Comparison of ENCODE assay signal across 15 mouse cellular contexts in the genomic region with DNA sequence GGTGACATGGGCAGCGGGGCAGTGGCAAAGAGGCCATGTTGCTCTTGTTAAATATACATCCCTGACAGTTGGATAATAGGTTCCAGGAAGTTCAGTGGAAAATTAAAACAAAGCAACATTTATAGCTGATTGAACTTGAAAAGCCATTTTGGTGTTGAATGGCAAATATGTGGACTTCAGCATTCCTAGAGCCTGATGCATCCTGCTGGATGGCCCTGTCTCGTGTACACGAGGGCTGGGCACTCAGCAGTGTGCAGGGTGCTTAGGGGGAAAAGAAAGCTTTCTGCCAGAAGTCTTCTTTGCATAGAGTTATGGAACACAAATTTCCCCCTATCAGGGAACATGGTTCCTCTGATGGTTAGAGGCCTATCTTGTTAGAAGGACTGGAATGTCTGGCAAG.
DNase-seq lines count a peak whose midpoint lies in the region; ATAC-seq lines count a peak whose summit lies in the region.
"Had no signal": no experiment of that assay in that cellular context is flagged by ENCODE, and none has a peak within 500 bp of the region (broad histone marks: within the 10 kb centered on the region; RNA-seq: fewer than 3 reads in every experiment).

No protein-coding gene starts in this region.

- no peaks in the 10 kb centered on the region for H3K36me3 ChIP-seq in kidney, embryonic 15.5 days
- no peaks in the 10 kb centered on the region for H3K36me3 ChIP-seq in embryonic facial prominence, embryonic 13.5 days
- H3K36me3 ChIP-seq in forebrain, embryonic 16.5 days (ENCODE audit: control insufficient read depth, insufficient read depth), result no peaks in the 10 kb centered on the region
- H3K36me3 ChIP-seq: forebrain, embryonic 12.5 days; neural tube, embryonic 15.5 days had no signal

- no peak overlapping the region for H3K9ac ChIP-seq in kidney, embryonic 15.5 days
- H3K9ac ChIP-seq in embryonic facial prominence, embryonic 13.5 days, result no peak overlapping the region
- no peak overlapping the region for H3K9ac ChIP-seq in forebrain, embryonic 16.5 days (replicated peaks; ENCODE audit: low read depth, low read length)
- H3K9ac ChIP-seq: forebrain, embryonic 12.5 days; neural tube, embryonic 15.5 days had no signal

- no peaks in the 10 kb centered on the region for H3K9me3 ChIP-seq in kidney, embryonic 15.5 days (replicated peaks)
- no peaks in the 10 kb centered on the region for H3K9me3 ChIP-seq in embryonic facial prominence, embryonic 13.5 days
- no peaks in the 10 kb centered on the region for H3K9me3 ChIP-seq in forebrain, embryonic 16.5 days (ENCODE audit: control insufficient read depth, low read length)
- H3K9me3 ChIP-seq: forebrain, embryonic 12.5 days; neural tube, embryonic 15.5 days had no signal

- no peak for DNase-seq in kidney, adult 18-20 months
- peak; percentile 94 for DNase-seq in Muller cell, postnatal 12 days (ENCODE audit: inconsistent ontology term)
- peak; percentile 16 for DNase-seq in heart, postnatal 4 days
- DNase-seq in layer of hippocampus, adult 18-20 months (ENCODE audit: low spot score in 2 of 2), result no peak
- DNase-seq in urinary bladder, adult 18-20 months (ENCODE audit: low spot score in 2 of 2), result no peak
- DNase-seq: adrenal gland, postnatal 25 days; cerebellum, adult 11-12 months; gastrocnemius, postnatal 10 days; right cerebral cortex, postnatal 4 days had no signal

- peaks cover 9% of the 10 kb centered on the region for H3K4me1 ChIP-seq in kidney, embryonic 15.5 days
- H3K4me1 ChIP-seq in embryonic facial prominence, embryonic 13.5 days, result peaks cover 19% of the 10 kb centered on the region
- H3K4me1 ChIP-seq in forebrain, embryonic 16.5 days (replicated peaks; ENCODE audit: control insufficient read depth, insufficient read depth, low read length), result no peaks in the 10 kb centered on the region

- peak overlapping the region; percentile 37; the same call in 1 of the 2 replicates for H3K27ac ChIP-seq in kidney, embryonic 15.5 days
- H3K27ac ChIP-seq in embryonic facial prominence, embryonic 13.5 days, result peak overlapping the region; percentile 24; the same call in 1 of the 2 replicates
- no peak overlapping the region for H3K27ac ChIP-seq in forebrain, embryonic 16.5 days (ENCODE audit: low read length)
- H3K27ac ChIP-seq: forebrain, embryonic 12.5 days; neural tube, embryonic 15.5 days had no signal

- H3K4me3 ChIP-seq in kidney, embryonic 15.5 days (replicated peaks), result no peak overlapping the region
- no peak overlapping the region for H3K4me3 ChIP-seq in embryonic facial prominence, embryonic 13.5 days
- no peak overlapping the region for H3K4me3 ChIP-seq in forebrain, embryonic 16.5 days (replicated peaks; ENCODE audit: low read length)
- H3K4me3 ChIP-seq: forebrain, embryonic 12.5 days; neural tube, embryonic 15.5 days had no signal

- ATAC-seq in kidney, embryonic 15.5 days (replicated peaks; ENCODE audit: low FRiP score), result no peak
- ATAC-seq in embryonic facial prominence, embryonic 13.5 days (ENCODE audit: insufficient number of reproducible peaks, insufficient read depth, low FRiP score, low TSS enrichment, low read depth), result no peak
- no peak for ATAC-seq in forebrain, embryonic 16.5 days
- ATAC-seq: midbrain, embryonic 16.5 days had no signal

- no peaks in the 10 kb centered on the region for H3K27me3 ChIP-seq in kidney, embryonic 15.5 days
- no peaks in the 10 kb centered on the region for H3K27me3 ChIP-seq in embryonic facial prominence, embryonic 13.5 days
- H3K27me3 ChIP-seq in forebrain, embryonic 16.5 days (replicated peaks; ENCODE audit: control insufficient read depth, insufficient read depth, low read length), result no peaks in the 10 kb centered on the region
- H3K27me3 ChIP-seq: forebrain, embryonic 12.5 days; neural tube, embryonic 15.5 days had no signal

- H3K4me2 ChIP-seq in kidney, embryonic 15.5 days, result no peak overlapping the region
- no peak overlapping the region for H3K4me2 ChIP-seq in embryonic facial prominence, embryonic 13.5 days
- H3K4me2 ChIP-seq in forebrain, embryonic 16.5 days (ENCODE audit: low read length), result no peak overlapping the region
- H3K4me2 ChIP-seq: forebrain, embryonic 12.5 days; neural tube, embryonic 15.5 days had no signal

- WGBS in kidney, embryonic 15.5 days, result 32% methylated on average over 3 of the region's 3 CpGs
- WGBS in embryonic facial prominence, embryonic 13.5 days, result 24% methylated on average over 3 of the region's 3 CpGs
- 18% methylated on average over 3 of the region's 3 CpGs for WGBS in forebrain, embryonic 16.5 days

Comparison
In these comparisons a context has a peak if more than half of its experiments do, and no peak if none do; other contexts are left out.
1. DNase-seq: peak in Muller cell, postnatal 12 days (single experiment) and heart, postnatal 4 days (single experiment); none in kidney, adult 18-20 months (single experiment), layer of hippocampus, adult 18-20 months (0 of 2) and urinary bladder, adult 18-20 months (0 of 2).